Mouse (Mus musculus) heart, adult 2 months (tissue): ENCODE measurements around the gene Mafb. TPM values are rescaled to one million over a fixed set of nuclear protein-coding genes. Genes with fewer than 3 reads are reported as not detected.

Experiments used
- DNase-seq, 2 experiments: peaks; one replicate each; pipeline ENCODE4 v3.0.0; 2021
- H3K27ac ChIP-seq: fragments of 200-600 bp; 2 replicates; pipeline ENCODE4 v1.8.1; 2022
- H3K27me3 ChIP-seq: fragments of 200-500 bp; 2 replicates; pipeline ENCODE4 v1.6.1; 2012; ENCODE audit warnings: mild to moderate bottlenecking, low read length, inconsistent platforms, mixed read lengths; ENCODE audit not compliant: control insufficient read depth, insufficient read depth
- H3K36me3 ChIP-seq: fragments of 200-500 bp; 2 replicates; pipeline ENCODE4 v1.6.1; 2012; ENCODE audit warnings: low read length, inconsistent platforms; ENCODE audit not compliant: control insufficient read depth, insufficient read depth
- H3K4me1 ChIP-seq: fragments of 200-500 bp; 2 replicates; pipeline ENCODE4 v1.6.1; 2011; ENCODE audit warnings: low read length; ENCODE audit not compliant: control insufficient read depth, insufficient read depth
- H3K4me3 ChIP-seq: fragments of 200-600 bp; 2 replicates; pipeline ENCODE4 v1.8.1; 2022
- H3K79me2 ChIP-seq: fragments of 200-500 bp; replicated peaks from 2 replicates; pipeline ENCODE4 v1.6.1; 2012; ENCODE audit warnings: mild to moderate bottlenecking, inconsistent platforms, low read length, moderate library complexity, mixed read lengths; ENCODE audit not compliant: control insufficient read depth, insufficient read depth
- H3K9ac ChIP-seq: fragments of 200-500 bp; 2 replicates; pipeline ENCODE4 v1.6.1; 2012; ENCODE audit warnings: low read depth, mild to moderate bottlenecking, control low read depth, inconsistent platforms, low read length, mixed read lengths
- CTCF ChIP-seq: fragments of 200-600 bp; IDR thresholded peaks from 2 replicates; pipeline ENCODE4 v1.8.1; 2022; ENCODE audit warnings: antibody characterized with exemption, mild to moderate bottlenecking, moderate library complexity
- EP300 ChIP-seq: fragments of 200-500 bp; IDR thresholded peaks from 2 replicates; pipeline ENCODE4 v1.6.1; 2011; ENCODE audit warnings: low read depth, low read length, control low read depth; ENCODE audit not compliant: insufficient read depth
- POLR2A ChIP-seq: fragments of 200-500 bp; IDR thresholded peaks from 2 replicates; pipeline ENCODE4 v1.6.1; 2011; ENCODE audit warnings: mild to moderate bottlenecking, low read depth, low read length, control low read depth; ENCODE audit not compliant: insufficient read depth
- WGBS: fragments of 180-500 bp; shearing (Covaris S2); methylation state at CpG from one replicate; pipeline ENCODE4 v1.1.7; 2018; 5-methylcytosine and 5-hydroxymethylcytosine counted together
- intact Hi-C: fragments of 180-260 bp; cut with DNase I; formaldehyde crosslinking; loops from one replicate; pipeline ENCODE4 v1.15.1; 2025
- polyA plus RNA-seq: library from polyadenylated mRNA; depleted of rRNA; stranded (reverse); fragments of >200 nt; gene quantifications from 2 replicates; pipeline ENCODE4 v1.2.3, GENCODE M21; 2012
- total RNA-seq, 2 experiments: library from RNA; stranded (reverse); gene quantifications; 2 replicates each; pipeline ENCODE4 v1.2.3; 2021

Mafb gene
- total and polyA plus RNA-seq, 3 experiments, result 3.8 to 15.8 (median 11.5) TPM

GRCm38 (mm10) chr2:160353581-160353980 is 13.3 kb downstream of the Mafb start:
- H3K36me3 ChIP-seq, result no peaks in the 10 kb centered on the region
- WGBS, result 50% methylated on average over 2 of the region's 2 CpGs
- intact Hi-C loops, result no loop called here
- H3K27me3 ChIP-seq, result no peaks in the 10 kb centered on the region
- no peaks in the 10 kb centered on the region for H3K79me2 ChIP-seq
- H3K9ac ChIP-seq, result no peak overlapping the region
- H3K27ac ChIP-seq, result no peak overlapping the region
- DNase-seq, result no peak
- no peak overlapping the region for H3K4me3 ChIP-seq
- no peaks in the 10 kb centered on the region for H3K4me1 ChIP-seq
- TF ChIP-seq CTCF (no peak), POLR2A (no peak), EP300 (no peak)

GRCm38 (mm10) chr2:160351038-160351574 is 15.8 kb downstream of the Mafb start:
- intact Hi-C loops, result no loop called here
- H3K79me2 ChIP-seq, result no peaks in the 10 kb centered on the region
- 27% methylated on average over 8 of the region's 8 CpGs for WGBS
- H3K27ac ChIP-seq, result no peak overlapping the region
- peak in 1 of 2 experiments; percentile 69 for DNase-seq
- H3K36me3 ChIP-seq, result no peaks in the 10 kb centered on the region
- no peaks in the 10 kb centered on the region for H3K4me1 ChIP-seq
- TF ChIP-seq CTCF (no peak), POLR2A (no peak), EP300 (no peak)
- H3K27me3 ChIP-seq, result no peaks in the 10 kb centered on the region
- no peak overlapping the region for H3K4me3 ChIP-seq
- no peak overlapping the region for H3K9ac ChIP-seq

- no peaks in the 10 kb centered on the region for H3K79me2 ChIP-seq
- no peaks in the 10 kb centered on the region for H3K4me1 ChIP-seq
- H3K27ac ChIP-seq, result no peak overlapping the region
- H3K36me3 ChIP-seq, result no peaks in the 10 kb centered on the region
- no peak for TF ChIP-seq CTCF
- no peak for TF ChIP-seq POLR2A
- no peak for TF ChIP-seq EP300
- H3K27me3 ChIP-seq, result no peaks in the 10 kb centered on the region
- no peak overlapping the region for H3K4me3 ChIP-seq
- intact Hi-C loops, result no loop called here
- DNase-seq, result no peak
- 55% methylated on average over 4 of the region's 4 CpGs for WGBS
- H3K9ac ChIP-seq, result no peak overlapping the region
Measured at GRCm38 (mm10) chr2:160349578-160349977, 17.3 kb downstream of the Mafb start.

GRCm38 (mm10) chr2:160348796-160349195 is 18.1 kb downstream of the Mafb start:
- intact Hi-C loops, result no loop called here
- 77% methylated on average over 7 of the region's 7 CpGs for WGBS
- TF ChIP-seq EP300 (no peak), POLR2A (no peak), CTCF (no peak)

GRCm38 (mm10) chr2:160348072-160348604 is 18.7 kb downstream of the Mafb start:
- Histone ChIP-seq H3K4me3 (no peak overlapping the region), H3K27ac (no peak overlapping the region), H3K36me3 (no peaks in the 10 kb centered on the region), H3K27me3 (no peaks in the 10 kb centered on the region), H3K9ac (no peak overlapping the region), H3K4me1 (no peaks in the 10 kb centered on the region), H3K79me2 (no peaks in the 10 kb centered on the region)
- DNase-seq, result no peak
- TF ChIP-seq POLR2A (no peak), CTCF (no peak), EP300 (no peak)
- 66% methylated on average over 4 of the region's 4 CpGs for WGBS
- intact Hi-C loops, result no loop called here

More at GRCm38 (mm10) chr2:160348796-160349195, 18.1 kb downstream of the Mafb start:
- Histone ChIP-seq H3K4me1 (no peaks in the 10 kb centered on the region), H3K36me3 (no peaks in the 10 kb centered on the region), H3K79me2 (no peaks in the 10 kb centered on the region), H3K27ac (no peak overlapping the region), H3K27me3 (no peaks in the 10 kb centered on the region), H3K9ac (no peak overlapping the region), H3K4me3 (no peak overlapping the region)
- DNase-seq, result no peak

- Histone ChIP-seq H3K4me1 (no peaks in the 10 kb centered on the region), H3K36me3 (no peaks in the 10 kb centered on the region), H3K79me2 (no peaks in the 10 kb centered on the region), H3K9ac (no peak overlapping the region), H3K4me3 (no peak overlapping the region), H3K27ac (no peak overlapping the region), H3K27me3 (no peaks in the 10 kb centered on the region)
- TF ChIP-seq CTCF (no peak), POLR2A (no peak), EP300 (no peak)
- intact Hi-C loops, result no loop called here
- DNase-seq, result no peak
Measured at GRCm38 (mm10) chr2:160345644-160346043, 21.2 kb downstream of the Mafb start.
